17 mouse cellular contexts compared by ENCODE assay signal in genomic region chr9:53272714-53273113, GRCm38 (mm10). TPM values are rescaled to one million over a fixed set of nuclear protein-coding genes. Genes with fewer than 3 reads are reported as not detected.
DNase-seq lines count a peak whose midpoint lies in the region; ATAC-seq and TF ChIP-seq lines count a peak whose summit lies in the region.
"Had no signal": no experiment of that assay in that cellular context is flagged by ENCODE, and none has a peak within 500 bp of the region (broad histone marks: within the 10 kb centered on the region; RNA-seq: fewer than 3 reads in every experiment).

No protein-coding gene starts in this region.

- 0 out of 2 replicates have a peak overlapping the region, but pooled peaks have one; percentile 22 for H3K27ac ChIP-seq in embryonic facial prominence, embryonic 15.5 days (replicated peaks)
- H3K27ac ChIP-seq in embryonic facial prominence, embryonic 10.5 days (replicated peaks), result no peak overlapping the region
- 0 out of 2 replicates have a peak overlapping the region, but pooled peaks have one; percentile 36 for H3K27ac ChIP-seq in left cerebral cortex, adult 2 months
- H3K27ac ChIP-seq in ES-E14 (ENCODE audit: insufficient read depth, low read depth, low read length, poor library complexity, severe bottlenecking), result no peak overlapping the region
- H3K27ac ChIP-seq: heart, adult 2 months; hindbrain, embryonic 12.5 days; midbrain, embryonic 12.5 days had no signal

- intact Hi-C loops in left cerebral cortex, adult 2 months (cut with DNase I), result loop anchor here (5.0 kb wide), 1 partner anchor 75 kb away; no protein-coding TSS in a partner anchor

- no peak overlapping the region for H3K4me3 ChIP-seq in embryonic facial prominence, embryonic 15.5 days (replicated peaks)
- no peak overlapping the region for H3K4me3 ChIP-seq in embryonic facial prominence, embryonic 10.5 days
- no peak overlapping the region for H3K4me3 ChIP-seq in left cerebral cortex, adult 2 months
- H3K4me3 ChIP-seq in ES-E14 (ENCODE audit: insufficient read depth in 1 of 2, low read depth in 1 of 2, low read length in 2 of 2, poor library complexity in 1 of 2, severe bottlenecking in 1 of 2), result no peak overlapping the region
- H3K4me3 ChIP-seq: heart, adult 2 months; hindbrain, embryonic 12.5 days; midbrain, embryonic 12.5 days had no signal

- no peak overlapping the region for H3K9ac ChIP-seq in embryonic facial prominence, embryonic 15.5 days
- no peak overlapping the region for H3K9ac ChIP-seq in ES-E14 (ENCODE audit: insufficient read depth, low read depth, low read length, poor library complexity, severe bottlenecking)
- H3K9ac ChIP-seq: forebrain, postnatal 0 days; hindbrain, embryonic 12.5 days; midbrain, embryonic 12.5 days had no signal

- ATAC-seq in embryonic facial prominence, embryonic 15.5 days (ENCODE audit: insufficient number of reproducible peaks, low FRiP score, low TSS enrichment, low read depth), result no peak
- ATAC-seq: forebrain, postnatal 0 days had no signal

- H3K27me3 ChIP-seq in embryonic facial prominence, embryonic 15.5 days, result no peaks in the 10 kb centered on the region
- no peaks in the 10 kb centered on the region for H3K27me3 ChIP-seq in embryonic facial prominence, embryonic 10.5 days (replicated peaks; ENCODE audit: low read depth, poor library complexity, severe bottlenecking)
- H3K27me3 ChIP-seq: hindbrain, embryonic 12.5 days; midbrain, embryonic 12.5 days had no signal

- no peaks in the 10 kb centered on the region for H3K9me3 ChIP-seq in embryonic facial prominence, embryonic 15.5 days (replicated peaks)
- no peaks in the 10 kb centered on the region for H3K9me3 ChIP-seq in embryonic facial prominence, embryonic 10.5 days
- no peaks in the 10 kb centered on the region for H3K9me3 ChIP-seq in ES-E14 (ENCODE audit: control insufficient read depth, insufficient read depth, low read depth, low read length)
- H3K9me3 ChIP-seq: hindbrain, embryonic 12.5 days; midbrain, embryonic 12.5 days had no signal

- H3K36me3 ChIP-seq in embryonic facial prominence, embryonic 15.5 days, result no peaks in the 10 kb centered on the region
- no peaks in the 10 kb centered on the region for H3K36me3 ChIP-seq in embryonic facial prominence, embryonic 10.5 days (replicated peaks)
- H3K36me3 ChIP-seq in ES-E14 (ENCODE audit: control insufficient read depth, insufficient read depth, low read length, poor library complexity, severe bottlenecking), result no peaks in the 10 kb centered on the region
- H3K36me3 ChIP-seq: hindbrain, embryonic 12.5 days; midbrain, embryonic 12.5 days had no signal

- TF ChIP-seq CTCF in left cerebral cortex, adult 2 months (IDR thresholded peaks at IDR 0.05), result no peak

- peaks cover 7% of the 10 kb centered on the region; the same call in 1 of the 2 replicates for H3K4me1 ChIP-seq in embryonic facial prominence, embryonic 15.5 days
- peaks cover 11% of the 10 kb centered on the region for H3K4me1 ChIP-seq in embryonic facial prominence, embryonic 10.5 days
- peaks cover 0 to 2% of the 10 kb centered on the region in 2 experiments; a peak in 2 of 4 replicates for H3K4me1 ChIP-seq in ES-E14 (ENCODE audit: control insufficient read depth in 2 of 2, insufficient read depth in 2 of 2, low read length in 2 of 2, poor library complexity in 1 of 2)
- H3K4me1 ChIP-seq: hindbrain, embryonic 12.5 days; midbrain, embryonic 12.5 days had no signal

- H3K4me2 ChIP-seq in embryonic facial prominence, embryonic 15.5 days (replicated peaks), result no peak overlapping the region
- H3K4me2 ChIP-seq: hindbrain, embryonic 12.5 days; midbrain, embryonic 12.5 days had no signal

- no peak for DNase-seq in embryonic facial prominence, embryonic 10.5 days (ENCODE audit: low spot score)
- DNase-seq in left cerebral cortex, adult 2 months (ENCODE audit: extremely low spot score in 1 of 2, low spot score in 2 of 2), result no peak
- DNase-seq in left cerebral cortex, adult 18-20 months (ENCODE audit: low spot score in 2 of 2), result no peak
- DNase-seq in ES-E14 (ENCODE audit: low read depth, low spot score), result no peak
- peak; percentile 47 for DNase-seq in large intestine, adult 2 months (ENCODE audit: low read depth, low spot score)
- DNase-seq in gastrocnemius, adult 18-20 months (ENCODE audit: low spot score), result no peak
- DNase-seq: adrenal gland, postnatal 36 days; cerebellum, adult 9-10 months; forebrain, postnatal 0 days; gastrocnemius, postnatal 25 days; heart, adult 2 months; kidney, postnatal 14 days; lung, postnatal 14 days; thymus, postnatal 14 days had no signal

- 80% methylated on average over 4 of the region's 4 CpGs for WGBS in embryonic facial prominence, embryonic 15.5 days
- 89% methylated on average over 4 of the region's 4 CpGs for WGBS in embryonic facial prominence, embryonic 10.5 days
- WGBS in large intestine, adult 2 months, result 35% methylated on average over 4 of the region's 4 CpGs

- in situ Hi-C loops in ES-E14 (cut with MboI; ENCODE audit: low sequenced_read_pairs in 2 of 2, unreplicated experiment in 2 of 2), result loop anchor here in 1 of 2 experiments (25.0 kb wide), 1 partner anchor 115 kb away; the partner anchor contains the start of gene Kdelc2

TF ChIP-seq in ES-E14, 5 proteins besides CTCF, POLR2A, EP300 and RAD21:
- TF ChIP-seq ZNF384 (IDR thresholded peaks at IDR 0.05; ENCODE audit: low read depth, low read length), result peak; percentile 71
- TF ChIP-seq MAFK (IDR thresholded peaks at IDR 0.05; ENCODE audit: insufficient read depth, low read depth, low read length), result no peak

RNA-seq across cellular contexts. Expression of gene Ddx10, which starts 24.9 kb away (rescaled TPM):
- polyA plus RNA-seq in embryonic facial prominence, embryonic 15.5 days (2015; fragmentation: Nextera tagmentation; extraction: Ambion mirVana), result 23.4 and 26.0 TPM in 2 replicates
- 30.3 and 30.8 TPM in 2 replicates for polyA plus RNA-seq in embryonic facial prominence, embryonic 10.5 days (2016; fragmentation: Nextera tagmentation; extraction: Ambion mirVana)
- 10 to 100 TPM; 19.8 to 22.1 TPM for total RNA-seq in left cerebral cortex, adult 2 months (2021)
- total RNA-seq in left cerebral cortex, adult 18-20 months (2021), result 10 to 100 TPM; 20.8 to 22.7 TPM
- 32.0 and 46.7 TPM in 2 replicates for total RNA-seq in ES-E14 (2012; rRNA removed)
- 1.7 and 2.4 TPM in 2 replicates for polyA plus RNA-seq in large intestine, adult 2 months (2012; rRNA removed)
- 10 to 100 TPM; 10.5 to 11.3 TPM for total RNA-seq in gastrocnemius, adult 18-20 months (2021)

RNA-seq across cellular contexts. Expression of gene Exph5, which starts 28.8 kb away (rescaled TPM):
- 2.3 and 2.4 TPM in 2 replicates for polyA plus RNA-seq in embryonic facial prominence, embryonic 15.5 days (2015; fragmentation: Nextera tagmentation; extraction: Ambion mirVana)
- polyA plus RNA-seq in embryonic facial prominence, embryonic 10.5 days (2016; fragmentation: Nextera tagmentation; extraction: Ambion mirVana), result 1.7 TPM in 2 replicates
- 10 to 100 TPM; 27.4 to 33.4 TPM for total RNA-seq in left cerebral cortex, adult 2 months (2021)
- 10 to 100 TPM; 26.8 to 31.3 TPM for total RNA-seq in left cerebral cortex, adult 18-20 months (2021)
- total RNA-seq in ES-E14 (2012; rRNA removed), result 0.21 and 0.27 TPM in 2 replicates
- polyA plus RNA-seq in large intestine, adult 2 months (2012; rRNA removed), result 2.6 and 7.5 TPM in 2 replicates
- total RNA-seq in gastrocnemius, adult 18-20 months (2021), result 1 to 10 TPM; 1.6 to 3.4 TPM

Comparison
In these comparisons a context has a peak if more than half of its experiments do, and no peak if none do; other contexts are left out.
1. H3K27ac ChIP-seq: peak in embryonic facial prominence, embryonic 15.5 days (single experiment) and left cerebral cortex, adult 2 months (single experiment); none in embryonic facial prominence, embryonic 10.5 days (single experiment) and ES-E14 (single experiment).
2. RNA of gene Exph5, which starts 28.8 kb away (total RNA-seq): 27.4 to 33.4 TPM in left cerebral cortex, adult 2 months and 26.8 to 31.3 TPM in left cerebral cortex, adult 18-20 months; 1.6 to 3.4 TPM in gastrocnemius, adult 18-20 months and 0.21 to 0.27 TPM in ES-E14; every median in the first group is over 4 times any median in the second.